Mouse (Mus musculus): Measurements from ENCODE around the gene Rtn4r.

- TF ChIP-seq POLR2A (IDR thresholded peaks at IDR 0.05; ENCODE audit: low read depth, low read length) (no peak), CTCF (conservative IDR thresholded peaks at IDR 0.05 in 1 of 2, IDR thresholded peaks at IDR 0.05 in 1 of 2; ENCODE audit: low read depth in 2 of 2, low read length in 2 of 2) (no peak)
Observed at GRCm38 (mm10) chr16:18194208-18194985, 67.0 kb downstream of the Rtn4r start.
